Mouse (Mus musculus) kidney, adult 2 months (tissue): ENCODE measurements around the gene Hspb3. TPM values are rescaled to one million over a fixed set of nuclear protein-coding genes. Genes with fewer than 3 reads are reported as not detected.

ENCODE experiments used
- DNase-seq: peaks from one replicate; pipeline ENCODE4 v3.0.0; 2021
- H3K27ac ChIP-seq: fragments of 200-500 bp; 2 replicates; pipeline ENCODE4 v1.5.1; 2012; ENCODE audit warnings: low read depth, low read length, control low read depth, inconsistent platforms; ENCODE audit not compliant: insufficient read depth
- H3K27me3 ChIP-seq: fragments of 200-500 bp; replicated peaks from 2 replicates; pipeline ENCODE4 v1.6.1; 2012; ENCODE audit warnings: mild to moderate bottlenecking, moderate library complexity, low read length, inconsistent platforms; ENCODE audit not compliant: control insufficient read depth, insufficient read depth
- H3K36me3 ChIP-seq: fragments of 200-500 bp; 2 replicates; pipeline ENCODE4 v1.6.1; 2012; ENCODE audit warnings: mild to moderate bottlenecking, moderate library complexity, low read length, inconsistent platforms; ENCODE audit not compliant: control insufficient read depth, insufficient read depth
- H3K4me1 ChIP-seq: fragments of 200-500 bp; 2 replicates; pipeline ENCODE4 v1.6.1; 2011; ENCODE audit warnings: low read length; ENCODE audit not compliant: control insufficient read depth, insufficient read depth
- H3K4me3 ChIP-seq: fragments of 200-500 bp; 2 replicates; pipeline ENCODE4 v1.5.1; 2011; ENCODE audit warnings: mild to moderate bottlenecking, low read depth, low read length, control low read depth; ENCODE audit not compliant: insufficient read depth
- CTCF ChIP-seq: fragments of 200-500 bp; conservative IDR thresholded peaks from 2 replicates; pipeline ENCODE4 v1.5.1; 2011; ENCODE audit warnings: low read depth, mild to moderate bottlenecking, control low read depth, low read length, moderate library complexity, mixed read lengths; ENCODE audit not compliant: insufficient read depth, insufficient read length
- POLR2A ChIP-seq: fragments of 200-500 bp; IDR thresholded peaks from one replicate; pipeline ENCODE4 v1.6.1; 2011; ENCODE audit warnings: low read depth, low read length, control low read depth
- WGBS: fragments of 180-500 bp; shearing (Covaris S2); methylation state at CpG from one replicate; pipeline ENCODE4 v1.1.7; 2018; 5-methylcytosine and 5-hydroxymethylcytosine counted together
- polyA plus RNA-seq: library from polyadenylated mRNA; depleted of rRNA; stranded (reverse); fragments of >200 nt; gene quantifications from 2 replicates; pipeline ENCODE4 v1.2.3, GENCODE M21; 2012

Hspb3 gene
- polyA plus RNA-seq, 1 experiment: 0.55 TPM

DNA sequence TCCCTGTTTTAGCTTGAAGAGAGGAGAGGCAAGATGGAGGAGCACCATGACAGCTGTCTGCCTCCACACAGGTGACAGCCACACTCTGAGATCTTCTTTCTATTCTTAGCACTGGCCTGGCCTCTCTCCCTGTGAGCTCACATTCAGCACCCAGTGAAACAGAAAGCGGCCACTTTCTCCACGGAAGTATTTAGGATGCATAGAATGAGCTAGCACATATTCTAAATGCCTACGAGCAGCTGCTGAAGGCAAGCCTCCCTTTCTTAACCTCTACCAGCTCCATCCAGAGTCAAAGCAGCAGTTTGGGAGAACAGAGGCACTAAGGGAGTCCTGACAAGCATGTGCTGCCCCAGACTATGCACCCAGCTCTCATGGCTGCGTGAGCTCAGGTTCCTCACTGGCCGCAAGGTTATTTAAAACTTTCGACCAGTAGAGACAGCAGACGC is 1.6 kb downstream of the Hspb3 start:
- no peaks in the 10 kb centered on the region for H3K4me1 ChIP-seq
- DNase-seq: no peak
- H3K27ac ChIP-seq: no peak overlapping the region

GRCm38 (mm10) chr13:113660576-113661310 is 2.7 kb downstream of the Hspb3 start:
- TF ChIP-seq POLR2A: no peak
- no peak for TF ChIP-seq CTCF
- Histone ChIP-seq H3K4me3 (no peak overlapping the region), H3K36me3 (no peaks in the 10 kb centered on the region), H3K27me3 (no peaks in the 10 kb centered on the region), H3K4me1 (no peaks in the 10 kb centered on the region), H3K27ac (no peak overlapping the region)
- DNase-seq: no peak
- WGBS: 82% methylated on average over 9 of the region's 9 CpGs

More for the DNA sequence above, 1.6 kb downstream of the Hspb3 start:
- H3K36me3 ChIP-seq: no peaks in the 10 kb centered on the region
- no peaks in the 10 kb centered on the region for H3K27me3 ChIP-seq
- 48% methylated on average over 7 of the region's 7 CpGs for WGBS
- no peak for TF ChIP-seq CTCF
- TF ChIP-seq POLR2A: no peak
- H3K4me3 ChIP-seq: no peak overlapping the region

- no peak overlapping the region for H3K27ac ChIP-seq
- no peaks in the 10 kb centered on the region for H3K4me1 ChIP-seq
- WGBS: 79% methylated on average over 7 of the region's 7 CpGs
- H3K27me3 ChIP-seq: no peaks in the 10 kb centered on the region
- H3K36me3 ChIP-seq: no peaks in the 10 kb centered on the region
- no peak for DNase-seq
- H3K4me3 ChIP-seq: no peak overlapping the region
- TF ChIP-seq CTCF (no peak), POLR2A (no peak)
These were observed 6.3 kb downstream of the Hspb3 start for GRCm38 (mm10) chr13:113657204-113657603.

DNA sequence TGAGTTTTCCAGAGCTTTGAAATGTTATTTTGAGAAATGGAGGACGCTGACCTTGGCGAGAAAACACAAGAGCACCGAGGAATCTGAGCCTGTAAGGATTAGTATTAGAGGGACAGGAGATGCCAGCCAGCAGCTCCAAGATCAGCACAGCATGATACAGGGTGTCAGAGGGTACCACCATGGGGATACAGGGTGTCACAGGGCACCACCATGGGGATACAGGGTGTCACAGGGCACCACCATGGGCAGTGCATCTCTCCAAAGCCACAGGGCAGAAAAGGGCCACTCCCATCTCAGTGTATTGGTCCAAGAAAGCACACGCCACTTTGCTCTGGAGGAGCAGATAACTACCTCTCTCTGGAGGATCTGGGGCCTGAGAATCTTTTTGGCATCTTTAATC is 6.8 kb downstream of the Hspb3 start:
- TF ChIP-seq POLR2A (no peak), CTCF (no peak)
- WGBS: 89% methylated on average over 4 of the region's 4 CpGs
- Histone ChIP-seq H3K4me3 (no peak overlapping the region), H3K4me1 (no peaks in the 10 kb centered on the region), H3K27ac (no peak overlapping the region), H3K36me3 (no peaks in the 10 kb centered on the region), H3K27me3 (no peaks in the 10 kb centered on the region)
- DNase-seq: no peak

- Histone ChIP-seq H3K27ac (no peak overlapping the region), H3K4me3 (no peak overlapping the region), H3K4me1 (no peaks in the 10 kb centered on the region), H3K36me3 (no peaks in the 10 kb centered on the region), H3K27me3 (no peaks in the 10 kb centered on the region)
- DNase-seq: no peak
- 96% methylated on average over 4 of the region's 4 CpGs for WGBS
- TF ChIP-seq CTCF: no peak
- TF ChIP-seq POLR2A: no peak
These were observed 8.0 kb downstream of the Hspb3 start for GRCm38 (mm10) chr13:113655511-113655910.

DNA sequence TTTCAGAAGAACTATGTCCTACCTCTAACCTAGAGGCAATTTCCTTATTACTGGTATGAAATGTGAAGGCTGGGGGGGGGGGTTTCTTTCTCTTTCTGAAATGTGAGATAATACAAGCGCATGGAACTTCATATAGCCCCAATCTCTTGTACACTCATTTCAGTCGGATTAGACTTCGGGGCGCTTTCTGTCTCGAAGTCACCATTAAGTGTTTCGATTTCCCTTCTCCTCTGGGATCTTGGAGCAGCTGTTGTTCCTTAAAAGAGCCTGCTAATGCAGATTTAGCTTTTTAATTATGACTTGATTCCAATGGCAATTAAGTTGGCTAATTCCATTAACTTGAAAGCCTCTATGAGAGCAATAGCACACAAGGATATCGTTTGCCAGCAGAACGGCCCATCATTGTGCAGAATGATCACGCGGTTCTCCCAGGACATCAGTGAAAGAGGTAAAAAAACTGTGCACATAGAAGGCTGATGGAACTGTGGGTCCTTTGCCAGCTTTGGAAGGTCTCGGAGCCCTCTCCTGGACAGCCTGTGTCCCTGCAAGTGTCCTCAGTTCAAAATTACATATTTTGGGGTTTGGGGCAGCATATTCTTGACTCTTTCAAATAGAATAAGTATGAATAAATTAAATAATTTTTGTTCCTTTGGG is 22.4 kb downstream of the Hspb3 start:
- H3K36me3 ChIP-seq: no peaks in the 10 kb centered on the region
- TF ChIP-seq CTCF (peak; percentile 43; the same call in 1 of the 2 replicates), POLR2A (no peak)
- no peak overlapping the region for H3K4me3 ChIP-seq
- WGBS: 76% methylated on average over 11 of the region's 11 CpGs
- no peaks in the 10 kb centered on the region for H3K4me1 ChIP-seq
- H3K27ac ChIP-seq: no peak overlapping the region
- DNase-seq: peak; percentile 35
- no peaks in the 10 kb centered on the region for H3K27me3 ChIP-seq

DNA sequence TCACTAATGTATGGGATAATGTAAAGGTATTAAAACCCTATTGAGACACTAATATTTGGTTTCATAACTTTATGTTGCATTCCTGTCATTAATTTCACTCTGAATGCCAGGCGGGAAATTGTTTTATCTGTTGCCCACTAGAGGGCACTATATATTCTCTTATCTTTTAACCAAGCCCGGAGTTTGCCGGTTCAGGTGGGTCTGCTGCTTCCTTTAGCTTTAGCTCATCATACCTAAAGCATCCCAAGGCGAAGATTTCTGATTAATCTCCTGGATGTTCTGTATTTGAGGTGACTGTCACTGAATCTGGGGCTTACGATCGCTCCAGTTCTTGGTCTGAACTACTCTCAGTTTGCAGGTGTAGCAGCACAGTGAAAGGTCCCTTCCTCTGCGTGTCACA is 24.6 kb downstream of the Hspb3 start:
- peak; percentile 33 for DNase-seq
- no peak for TF ChIP-seq POLR2A
- peak; percentile 36 for TF ChIP-seq CTCF
- 28% methylated on average over 7 of the region's 7 CpGs for WGBS

More for the DNA sequence above, 24.6 kb downstream of the Hspb3 start:
- Histone ChIP-seq H3K27ac (no peak overlapping the region), H3K36me3 (no peaks in the 10 kb centered on the region), H3K27me3 (no peaks in the 10 kb centered on the region), H3K4me1 (no peaks in the 10 kb centered on the region), H3K4me3 (no peak overlapping the region)
